Mouse (Mus musculus) liver, embryonic 14.5 days (tissue): ENCODE measurements around the gene Vwce. TPM values are rescaled to one million over a fixed set of nuclear protein-coding genes. Genes with fewer than 3 reads are reported as not detected.

Experiments used
- ATAC-seq: fragments of 200-750 bp; cut with Nextera tagmentation; 2 replicates; pipeline ENCODE4 v1.8.0; 2017; ENCODE audit warnings: moderate number of reproducible peaks, mild to moderate bottlenecking, moderate library complexity; ENCODE audit not compliant: insufficient read depth
- DNase-seq, 3 experiments: peaks; one replicate each; pipeline ENCODE4 v3.0.0-alpha.2; 2012 to 2013; ENCODE audit warnings: low read depth in 3 of 3, low spot score in 3 of 3
- H3K27ac ChIP-seq: fragments of 300-500 bp; sonication (generic); 2 replicates; pipeline ENCODE4 v1.5.1; 2014; ENCODE audit warnings: moderate library complexity, mild to moderate bottlenecking, control low read depth, inconsistent platforms
- H3K27me3 ChIP-seq: fragments of 300-500 bp; sonication (generic); 2 replicates; pipeline ENCODE4 v1.6.1; 2014; ENCODE audit warnings: mild to moderate bottlenecking, low read length, moderate library complexity; ENCODE audit not compliant: control insufficient read depth, insufficient read depth
- H3K36me3 ChIP-seq: fragments of 300-500 bp; sonication (generic); replicated peaks from 2 replicates; pipeline ENCODE4 v1.6.1; 2014; ENCODE audit warnings: low read depth; ENCODE audit not compliant: control insufficient read depth, insufficient read depth
- H3K4me1 ChIP-seq, 2 experiments: fragments of 200-500 bp in 1 of 2; fragments of 300-500 bp in 1 of 2; sonication (generic) in 1 of 2; replicated peaks; 2 replicates each; pipeline ENCODE4 v1.6.1; 2012 to 2014; ENCODE audit warnings: antibody characterized with exemption in 1 of 2, inconsistent platforms in 1 of 2, low read length in 1 of 2; ENCODE audit not compliant: control insufficient read depth in 2 of 2, insufficient read depth in 2 of 2
- H3K4me2 ChIP-seq: fragments of 300-500 bp; sonication (generic); 2 replicates; pipeline ENCODE4 v1.6.1; 2014; ENCODE audit warnings: low read depth, mild to moderate bottlenecking, control low read depth, moderate library complexity
- H3K4me3 ChIP-seq, 2 experiments: fragments of 200-500 bp in 1 of 2; fragments of 300-500 bp in 1 of 2; sonication (generic) in 1 of 2; 2 replicates each; pipeline ENCODE4 v1.5.1; 2012 to 2014; ENCODE audit warnings: low read depth in 2 of 2, low read length in 2 of 2, mild to moderate bottlenecking in 2 of 2, control low read depth in 1 of 2, inconsistent platforms in 1 of 2, moderate library complexity in 1 of 2; ENCODE audit not compliant: insufficient read depth in 1 of 2
- H3K9ac ChIP-seq: fragments of 300-500 bp; sonication (generic); replicated peaks from 2 replicates; pipeline ENCODE4 v1.6.1; 2014; ENCODE audit warnings: mild to moderate bottlenecking, control low read depth, moderate library complexity
- H3K9me3 ChIP-seq: fragments of 300-500 bp; sonication (generic); 2 replicates; pipeline ENCODE4 v1.6.1; 2016; ENCODE audit warnings: low read length, mixed read lengths; ENCODE audit not compliant: control insufficient read depth
- CTCF ChIP-seq: IDR thresholded peaks from 2 replicates; pipeline ENCODE4 v1.5.1; 2016; ENCODE audit warnings: antibody characterized with exemption, low read depth, control low read depth
- EP300 ChIP-seq: IDR thresholded peaks from 2 replicates; pipeline ENCODE4 v1.6.1; 2016; ENCODE audit warnings: antibody characterized with exemption, low read depth
- WGBS: fragments of 180-500 bp; shearing (Covaris S2); extraction: QIAGEN DNeasy Blood & Tissue Kit; methylation state at CpG from one replicate; pipeline ENCODE4 v1.1.7; 2014; ENCODE audit not compliant: insufficient replicate concordance; 5-methylcytosine and 5-hydroxymethylcytosine counted together
- polyA plus RNA-seq, 2 experiments: library from polyadenylated mRNA; depleted of rRNA in 1 of 2; stranded (reverse) in 1 of 2; unstranded in 1 of 2; fragments of >200 nt; fragmentation: Nextera tagmentation in 1 of 2; extraction: Ambion mirVana in 1 of 2; gene quantifications; 2 replicates each; pipeline versions ENCODE4 v1.2.1 to v1.2.3; 2012 to 2014

The Vwce gene
- polyA plus RNA-seq, 2 experiments, result 5.4 to 6.7 TPM

DNA sequence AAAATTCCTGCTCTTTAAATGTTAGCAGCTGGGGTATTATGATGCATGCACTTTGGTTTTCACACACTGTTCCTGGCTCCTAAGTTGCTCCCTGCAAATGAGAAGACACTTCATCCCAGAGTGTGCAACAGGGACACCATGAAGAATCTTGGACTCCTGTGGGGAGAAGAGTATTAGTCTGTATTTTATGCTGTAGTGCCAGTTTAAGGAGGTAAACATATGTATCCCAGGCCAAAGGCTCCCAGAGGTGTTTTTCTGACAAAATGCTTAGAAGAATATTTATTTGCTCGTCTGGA lies 44.7 kb downstream of the Vwce start:
- TF ChIP-seq CTCF, result no peak
- TF ChIP-seq EP300, result no peak
- Histone ChIP-seq H3K36me3 (no peaks in the 10 kb centered on the region), H3K4me2 (no peak overlapping the region), H3K4me1 (peaks cover 5 to 6% of the 10 kb centered on the region in 2 experiments), H3K27me3 (no peaks in the 10 kb centered on the region), H3K27ac (no peak overlapping the region), H3K9me3 (no peaks in the 10 kb centered on the region), H3K4me3 (no peak overlapping the region), H3K9ac (no peak overlapping the region)
- DNase-seq, result no peak
- 69% methylated on average over 1 of the region's 1 CpGs for WGBS
- no peak for ATAC-seq

DNA sequence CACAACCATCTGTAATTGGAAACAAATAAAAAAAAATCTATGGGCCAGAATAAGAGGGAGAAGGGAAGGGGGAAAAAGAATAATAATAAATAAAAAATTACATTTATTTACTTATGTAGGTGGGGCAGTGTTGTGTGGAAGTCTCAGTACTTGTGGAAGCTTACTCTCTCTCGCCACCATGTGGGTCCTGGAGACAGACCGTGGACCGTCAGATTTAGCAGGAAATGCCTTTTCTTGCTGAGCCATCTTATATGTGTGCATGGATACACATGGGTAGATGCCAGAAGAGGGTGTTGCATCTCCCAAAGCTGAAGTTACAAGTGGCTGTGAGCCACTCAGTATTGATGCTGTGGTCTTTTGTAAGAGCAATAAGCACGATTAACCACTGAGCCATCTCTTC lies 47.6 kb downstream of the Vwce start:
- ATAC-seq, result no peak
- Histone ChIP-seq H3K4me2 (no peak overlapping the region), H3K4me3 (no peak overlapping the region)

DNA sequence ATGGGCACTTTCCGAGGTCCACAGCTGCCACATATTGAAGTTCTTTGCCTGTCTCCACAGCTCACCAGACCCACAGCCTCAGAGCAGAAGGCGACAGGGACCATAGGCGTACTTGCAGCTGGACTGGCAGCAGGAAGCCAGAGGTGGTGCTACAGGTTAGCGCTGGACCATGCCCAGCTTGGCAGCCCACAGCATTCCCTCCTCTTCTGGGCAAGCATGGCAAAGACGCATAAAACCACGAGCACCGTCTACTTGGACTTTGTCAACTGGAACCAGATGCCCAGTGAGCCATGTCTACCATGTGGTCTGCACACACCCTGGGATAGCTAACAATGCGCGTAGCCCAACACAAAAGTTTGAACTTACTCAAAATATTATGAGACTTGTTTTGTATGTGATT lies 51.1 kb downstream of the Vwce start:
- Histone ChIP-seq H3K36me3 (no peaks in the 10 kb centered on the region), H3K4me2 (no peak overlapping the region), H3K27me3 (no peaks in the 10 kb centered on the region), H3K9ac (no peak overlapping the region), H3K4me1 (peaks cover 15 to 22% of the 10 kb centered on the region in 2 experiments), H3K4me3 (no peak overlapping the region), H3K27ac (no peak overlapping the region), H3K9me3 (no peaks in the 10 kb centered on the region)
- 76% methylated on average over 9 of the region's 9 CpGs for WGBS
- TF ChIP-seq EP300, result no peak
- no peak for TF ChIP-seq CTCF
- no peak for DNase-seq
- ATAC-seq, result no peak

More for the DNA sequence above, 47.6 kb downstream of the Vwce start:
- H3K27ac ChIP-seq, result no peak overlapping the region
- H3K9ac ChIP-seq, result no peak overlapping the region
- WGBS, result 35% methylated on average over 4 of the region's 4 CpGs
- no peak for DNase-seq
- H3K9me3 ChIP-seq, result no peaks in the 10 kb centered on the region
- no peaks in the 10 kb centered on the region for H3K27me3 ChIP-seq
- no peaks in the 10 kb centered on the region for H3K36me3 ChIP-seq
- peaks cover 6 to 10% of the 10 kb centered on the region in 2 experiments for H3K4me1 ChIP-seq
- TF ChIP-seq EP300 (no peak), CTCF (no peak)

DNA sequence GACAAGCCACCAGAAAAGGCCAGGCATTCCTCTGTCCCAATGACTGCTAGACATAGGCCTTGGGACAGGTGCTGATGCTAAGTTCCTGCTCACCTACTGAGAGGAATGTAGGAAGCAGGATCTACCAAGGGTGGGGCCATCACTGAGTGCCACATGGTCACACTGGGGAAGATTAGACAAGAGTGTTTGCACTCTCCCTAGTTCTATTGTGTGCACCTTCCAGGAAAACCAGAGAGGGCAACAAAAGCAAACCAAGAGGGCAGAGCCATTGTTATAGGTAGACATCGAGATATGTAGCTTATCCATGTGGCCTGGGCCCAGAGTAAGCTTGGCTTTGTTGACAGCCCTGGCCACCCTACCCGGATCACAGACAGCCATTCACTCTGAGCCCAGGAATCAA lies 51.7 kb downstream of the Vwce start:
- Histone ChIP-seq H3K36me3 (no peaks in the 10 kb centered on the region), H3K27ac (no peak overlapping the region), H3K9me3 (no peaks in the 10 kb centered on the region), H3K9ac (no peak overlapping the region), H3K4me2 (no peak overlapping the region), H3K27me3 (no peaks in the 10 kb centered on the region), H3K4me3 (no peak overlapping the region), H3K4me1 (peaks cover 21 to 27% of the 10 kb centered on the region in 2 experiments)
- TF ChIP-seq EP300, result no peak
- TF ChIP-seq CTCF, result no peak
- no peak for DNase-seq
- WGBS, result 54% methylated on average over 2 of the region's 2 CpGs
- ATAC-seq, result no peak

DNA sequence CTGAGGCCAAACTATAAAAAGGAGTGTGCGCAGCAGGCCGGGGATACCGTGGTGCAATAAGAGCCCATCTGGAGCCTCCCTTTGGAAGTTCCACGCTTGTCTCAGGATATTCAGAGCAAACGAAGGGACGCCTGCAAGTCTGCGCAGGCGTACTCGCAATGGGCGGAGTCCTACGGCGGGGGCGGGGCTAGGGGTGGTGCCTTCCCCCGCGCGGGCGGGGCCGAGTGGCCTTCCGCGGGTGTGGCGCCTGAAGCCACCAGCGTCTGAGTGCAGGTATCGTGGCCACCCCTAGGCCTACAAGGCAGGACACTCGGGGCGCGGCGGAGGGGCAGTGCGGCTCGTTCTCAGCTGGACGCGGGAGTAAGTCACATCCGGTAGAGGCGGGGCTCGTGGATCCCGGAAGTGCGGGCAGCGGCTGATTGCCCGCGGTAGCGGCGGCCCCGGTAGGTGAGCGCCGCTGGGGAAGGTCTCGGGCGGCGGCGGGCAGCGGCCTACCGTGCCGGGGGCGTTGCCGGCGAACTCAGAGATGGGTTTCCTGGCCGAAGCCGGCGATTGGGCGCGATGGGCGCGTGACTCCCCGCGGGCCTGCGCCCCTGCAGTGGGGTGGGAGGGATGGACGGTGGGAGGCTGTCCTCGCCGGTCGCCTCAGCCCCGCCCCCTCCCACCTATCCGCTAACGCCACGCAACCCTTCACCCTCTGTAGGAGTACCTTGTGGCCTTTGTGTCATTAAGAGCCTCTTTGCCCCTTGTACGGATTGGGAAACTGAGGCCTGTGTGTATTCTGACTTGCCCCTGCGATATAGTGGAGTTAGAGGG lies 54.7 kb downstream of the Vwce start, which contains the start of gene Vps37c:
Vps37c (plus strand) TSS at position 199 of the 816 bp plus-strand sequence.
- Histone ChIP-seq H3K4me1 (peaks cover 39 to 47% of the 10 kb centered on the region in 2 experiments), H3K4me2 (peak within 1 kb of the TSS; percentile 86)
- WGBS, result under 1% methylated on average over 73 of the region's 74 CpGs

More for the DNA sequence above, 54.7 kb downstream of the Vwce start, which contains the start of gene Vps37c:
- Histone ChIP-seq H3K9ac (peak within 1 kb of the TSS; percentile 81), H3K27me3 (no peaks in the 10 kb centered on the region), H3K27ac (peak within 1 kb of the TSS; percentile 82), H3K4me3 (peak within 1 kb of the TSS; percentile 63 to 68), H3K9me3 (no peaks in the 10 kb centered on the region), H3K36me3 (no peaks in the 10 kb centered on the region)
- peak; percentile 53 for TF ChIP-seq CTCF
- TF ChIP-seq EP300, result no peak; the same call in 1 of the 2 replicates
- DNase-seq, result peak; percentile 79 to 89 (median 83)
- peak; percentile 91 for ATAC-seq
